Mouse (Mus musculus): ENCODE data around the gene Pitx2. TPM values are rescaled to one million over a fixed set of nuclear protein-coding genes. Genes with fewer than 3 reads are reported as not detected.

The Pitx2 gene
- polyA plus RNA-seq, 1 experiment from 2014 or later, result 37.6 TPM

DNA sequence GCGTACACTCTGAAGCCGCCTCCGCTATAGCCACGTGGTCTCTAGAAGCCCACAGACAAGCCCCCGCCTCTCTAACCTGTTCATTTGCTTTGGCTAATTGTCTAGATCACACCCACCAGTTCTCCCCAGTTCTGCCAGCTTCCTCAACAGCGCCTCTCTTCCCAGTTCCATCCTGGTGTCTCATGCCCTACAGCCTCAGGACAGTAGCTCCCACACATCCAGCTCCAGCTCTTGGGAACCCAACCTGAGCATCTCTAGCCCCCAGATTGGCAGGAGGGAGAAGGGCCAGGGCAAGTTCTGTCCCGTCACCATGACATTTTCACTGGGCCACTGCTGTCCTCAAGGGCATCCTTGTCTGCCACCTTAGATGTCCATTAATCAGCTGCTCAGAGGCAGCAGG is 29.3 kb upstream of the Pitx2 start:
- Histone ChIP-seq H3K4me1 (ENCODE audit: control insufficient read depth, insufficient read depth, low read length) (0 out of 2 replicates have a peak, but pooled peaks cover 2% of the 10 kb centered on the region), H3K9me3 (ENCODE audit: control insufficient read depth, low read length) (no peaks in the 10 kb centered on the region), H3K36me3 (ENCODE audit: control insufficient read depth, insufficient read depth, low read length) (no peaks in the 10 kb centered on the region), H3K9ac (ENCODE audit: low read length) (no peak overlapping the region), H3K27me3 (ENCODE audit: control insufficient read depth, insufficient read depth, low read length) (no peaks in the 10 kb centered on the region), H3K4me2 (ENCODE audit: low read depth, severe bottlenecking) (no peak overlapping the region), H3K27ac (replicated peaks; ENCODE audit: low read depth, low read length) (no peak overlapping the region), H3K4me3 (ENCODE audit: low read depth, low read length) (no peak overlapping the region)
- DNase-seq (ENCODE audit: low spot score) (no peak), ATAC-seq (ENCODE audit: insufficient number of reproducible peaks, low FRiP score, low TSS enrichment, low read depth) (no peak)
- 77% methylated on average over 7 of the region's 7 CpGs for WGBS

DNA sequence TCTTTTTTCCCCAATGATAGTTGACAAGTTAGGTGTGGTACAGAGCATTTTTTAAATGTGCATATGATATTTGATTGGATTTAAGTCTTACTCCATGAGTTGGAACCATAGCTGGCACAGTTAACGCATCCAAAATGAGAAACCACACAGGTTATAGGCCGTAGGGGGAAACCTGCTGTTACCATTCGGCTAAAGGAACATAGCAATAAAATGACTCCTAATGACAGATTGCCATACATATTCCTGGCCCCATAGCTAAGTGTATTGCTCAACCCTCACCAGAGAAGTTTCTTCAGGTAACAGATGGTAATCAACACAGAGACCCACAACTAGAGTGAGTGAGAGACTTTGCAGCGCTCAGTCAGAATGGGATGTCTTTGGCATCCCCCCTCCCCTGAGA is 27.9 kb upstream of the Pitx2 start:
- no peak for ATAC-seq (ENCODE audit: insufficient number of reproducible peaks, low FRiP score, low TSS enrichment, low read depth)
- DNase-seq (ENCODE audit: low spot score), result no peak

DNA sequence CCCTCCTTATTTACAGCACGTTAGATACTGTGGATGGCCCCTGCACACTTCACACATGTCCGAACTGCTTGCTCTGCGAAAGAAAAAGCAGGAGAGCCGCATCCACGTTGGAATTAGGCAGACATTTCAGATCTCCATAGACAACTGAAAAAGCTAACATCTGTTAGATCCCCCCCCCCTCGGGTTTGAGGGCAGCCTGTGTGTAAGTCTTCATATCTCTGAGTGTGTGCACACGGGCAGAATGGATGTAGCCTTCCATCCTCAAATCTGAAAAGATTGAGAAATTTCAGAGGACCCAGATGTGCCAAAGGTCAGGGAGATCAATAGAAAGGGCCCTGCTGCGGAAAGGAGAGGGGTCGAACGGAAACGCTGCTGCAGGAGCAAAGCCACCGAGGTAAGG is 5.2 kb upstream of the Pitx2 start:
- Histone ChIP-seq H3K9me3 (ENCODE audit: control insufficient read depth, low read length) (no peaks in the 10 kb centered on the region), H3K4me2 (ENCODE audit: low read depth, severe bottlenecking) (no peak overlapping the region), H3K4me3 (ENCODE audit: low read depth, low read length) (no peak overlapping the region), H3K4me1 (ENCODE audit: control insufficient read depth, insufficient read depth, low read length) (peaks cover under 1% of the 10 kb centered on the region; the same call in 1 of the 2 replicates), H3K9ac (ENCODE audit: low read length) (no peak overlapping the region), H3K27me3 (ENCODE audit: control insufficient read depth, insufficient read depth, low read length) (peaks cover 51% of the 10 kb centered on the region), H3K36me3 (ENCODE audit: control insufficient read depth, insufficient read depth, low read length) (no peaks in the 10 kb centered on the region), H3K27ac (replicated peaks; ENCODE audit: low read depth, low read length) (no peak overlapping the region)
- DNase-seq (ENCODE audit: low spot score) (no peak), ATAC-seq (ENCODE audit: insufficient number of reproducible peaks, low FRiP score, low TSS enrichment, low read depth) (no peak)
- 4% methylated on average over 12 of the region's 12 CpGs for WGBS

More for the DNA sequence above, 27.9 kb upstream of the Pitx2 start:
- no peaks in the 10 kb centered on the region for H3K4me1 ChIP-seq (ENCODE audit: control insufficient read depth, insufficient read depth, low read length)
- no peak overlapping the region for H3K27ac ChIP-seq (replicated peaks; ENCODE audit: low read depth, low read length)
- H3K9ac ChIP-seq (ENCODE audit: low read length), result no peak overlapping the region
- H3K27me3 ChIP-seq (ENCODE audit: control insufficient read depth, insufficient read depth, low read length), result no peaks in the 10 kb centered on the region
- no peaks in the 10 kb centered on the region for H3K36me3 ChIP-seq (ENCODE audit: control insufficient read depth, insufficient read depth, low read length)
- H3K4me3 ChIP-seq (ENCODE audit: low read depth, low read length), result no peak overlapping the region
- no peak overlapping the region for H3K4me2 ChIP-seq (ENCODE audit: low read depth, severe bottlenecking)
- no peaks in the 10 kb centered on the region for H3K9me3 ChIP-seq (ENCODE audit: control insufficient read depth, low read length)
- WGBS, result 93% methylated on average over 4 of the region's 4 CpGs

DNA sequence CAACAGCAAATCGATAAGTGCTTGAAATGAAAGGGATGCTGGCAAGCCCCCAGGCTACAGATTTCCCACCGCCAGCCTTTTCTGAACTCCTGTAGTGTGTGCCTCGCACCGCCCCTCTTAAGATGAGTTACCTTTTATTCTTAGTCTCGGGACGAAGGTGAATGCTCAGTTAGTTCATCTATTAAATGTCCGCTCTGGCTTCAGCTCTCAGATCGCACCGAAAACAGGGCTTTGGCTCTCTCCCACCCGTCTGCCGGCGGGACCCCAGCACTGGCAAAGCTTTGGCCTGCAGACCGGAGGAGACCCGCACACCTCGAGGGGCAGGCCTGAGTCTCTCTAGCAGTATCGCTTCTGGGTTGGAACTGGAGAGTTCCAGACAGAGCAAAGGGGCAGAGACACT is 4.6 kb upstream of the Pitx2 start:
- Histone ChIP-seq H3K9ac (ENCODE audit: low read length) (no peak overlapping the region), H3K4me2 (ENCODE audit: low read depth, severe bottlenecking) (no peak overlapping the region), H3K27ac (replicated peaks; ENCODE audit: low read depth, low read length) (no peak overlapping the region), H3K36me3 (ENCODE audit: control insufficient read depth, insufficient read depth, low read length) (no peaks in the 10 kb centered on the region), H3K4me1 (ENCODE audit: control insufficient read depth, insufficient read depth, low read length) (peaks cover 7% of the 10 kb centered on the region; the same call in 1 of the 2 replicates), H3K4me3 (ENCODE audit: low read depth, low read length) (no peak overlapping the region), H3K9me3 (ENCODE audit: control insufficient read depth, low read length) (no peaks in the 10 kb centered on the region), H3K27me3 (ENCODE audit: control insufficient read depth, insufficient read depth, low read length) (peaks cover 57% of the 10 kb centered on the region)
- no peak for ATAC-seq (ENCODE audit: insufficient number of reproducible peaks, low FRiP score, low TSS enrichment, low read depth)
- peak; percentile 63 for DNase-seq (ENCODE audit: low spot score)
- 1% methylated on average over 16 of the region's 16 CpGs for WGBS

DNA sequence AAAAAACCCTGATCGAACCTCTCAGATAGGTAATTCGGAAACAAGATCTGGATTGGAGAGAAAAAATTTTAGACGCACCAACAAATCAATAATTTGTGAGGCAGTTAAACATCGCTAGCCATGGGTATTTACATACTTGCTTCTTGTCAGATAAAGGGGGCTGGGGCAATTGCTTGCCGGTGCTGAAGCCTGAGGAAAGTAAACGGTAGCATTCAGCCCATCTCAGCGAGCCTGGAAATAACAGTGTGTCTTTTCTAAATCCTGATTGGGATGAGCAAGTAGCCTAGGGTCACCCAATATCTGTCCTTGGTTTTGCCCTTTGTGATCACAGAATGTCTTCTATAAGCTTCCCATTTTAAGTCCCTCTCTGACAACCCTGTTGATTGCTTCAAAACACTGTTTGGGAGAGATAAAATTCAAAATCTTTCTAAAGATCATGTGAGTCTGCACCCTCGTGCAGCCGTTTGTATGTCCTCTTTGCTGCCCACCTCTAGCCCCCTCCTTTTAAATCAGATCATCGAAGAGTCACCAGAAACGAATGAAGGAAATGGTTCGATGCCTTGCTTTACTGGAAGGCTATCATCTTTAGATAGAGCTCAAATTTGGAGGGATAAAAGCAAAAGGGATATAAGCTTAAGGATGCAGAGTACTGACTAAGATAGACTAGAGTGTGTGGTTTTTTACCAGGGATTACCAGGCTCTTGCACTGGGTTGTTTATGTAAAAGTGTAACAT is 3.7 kb upstream of the Pitx2 start:
- Histone ChIP-seq H3K9me3 (ENCODE audit: control insufficient read depth, low read length) (no peaks in the 10 kb centered on the region), H3K27me3 (ENCODE audit: control insufficient read depth, insufficient read depth, low read length) (peaks cover 62% of the 10 kb centered on the region), H3K9ac (ENCODE audit: low read length) (no peak overlapping the region), H3K4me2 (ENCODE audit: low read depth, severe bottlenecking) (no peak overlapping the region), H3K4me1 (ENCODE audit: control insufficient read depth, insufficient read depth, low read length) (peaks cover 7% of the 10 kb centered on the region; the same call in 1 of the 2 replicates), H3K4me3 (ENCODE audit: low read depth, low read length) (no peak overlapping the region), H3K36me3 (ENCODE audit: control insufficient read depth, insufficient read depth, low read length) (no peaks in the 10 kb centered on the region), H3K27ac (replicated peaks; ENCODE audit: low read depth, low read length) (no peak overlapping the region)
- 4% methylated on average over 12 of the region's 12 CpGs for WGBS
- DNase-seq (ENCODE audit: low spot score) (no peak), ATAC-seq (ENCODE audit: insufficient number of reproducible peaks, low FRiP score, low TSS enrichment, low read depth) (no peak)

DNA sequence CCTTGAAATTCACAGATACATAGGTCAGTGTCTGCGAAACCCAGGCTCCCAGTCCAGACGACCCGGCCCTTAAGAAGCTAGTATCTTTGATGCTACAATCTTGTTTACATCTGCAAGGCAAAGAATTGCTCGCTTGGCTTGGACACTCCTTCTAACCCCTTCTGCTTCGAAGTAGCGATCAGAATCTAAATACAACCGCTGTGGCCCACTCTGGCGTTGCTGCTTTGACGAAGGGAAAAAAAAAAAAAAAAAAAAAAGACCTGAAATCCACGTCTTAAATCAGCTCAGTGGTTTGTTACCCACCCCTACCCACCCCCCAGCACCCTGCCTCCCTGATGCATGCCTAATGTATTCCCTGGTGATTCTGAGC is 3.1 kb upstream of the Pitx2 start:
- Histone ChIP-seq H3K27ac (replicated peaks; ENCODE audit: low read depth, low read length) (no peak overlapping the region), H3K4me2 (ENCODE audit: low read depth, severe bottlenecking) (no peak overlapping the region), H3K9me3 (ENCODE audit: control insufficient read depth, low read length) (no peaks in the 10 kb centered on the region), H3K36me3 (ENCODE audit: control insufficient read depth, insufficient read depth, low read length) (no peaks in the 10 kb centered on the region), H3K4me1 (ENCODE audit: control insufficient read depth, insufficient read depth, low read length) (peaks cover 7% of the 10 kb centered on the region; the same call in 1 of the 2 replicates), H3K9ac (ENCODE audit: low read length) (no peak overlapping the region), H3K27me3 (ENCODE audit: control insufficient read depth, insufficient read depth, low read length) (peaks cover 64% of the 10 kb centered on the region), H3K4me3 (ENCODE audit: low read depth, low read length) (no peak overlapping the region)
- peak; percentile 44 for DNase-seq (ENCODE audit: low spot score)
- 3% methylated on average over 10 of the region's 10 CpGs for WGBS
- ATAC-seq (ENCODE audit: insufficient number of reproducible peaks, low FRiP score, low TSS enrichment, low read depth), result no peak

DNA sequence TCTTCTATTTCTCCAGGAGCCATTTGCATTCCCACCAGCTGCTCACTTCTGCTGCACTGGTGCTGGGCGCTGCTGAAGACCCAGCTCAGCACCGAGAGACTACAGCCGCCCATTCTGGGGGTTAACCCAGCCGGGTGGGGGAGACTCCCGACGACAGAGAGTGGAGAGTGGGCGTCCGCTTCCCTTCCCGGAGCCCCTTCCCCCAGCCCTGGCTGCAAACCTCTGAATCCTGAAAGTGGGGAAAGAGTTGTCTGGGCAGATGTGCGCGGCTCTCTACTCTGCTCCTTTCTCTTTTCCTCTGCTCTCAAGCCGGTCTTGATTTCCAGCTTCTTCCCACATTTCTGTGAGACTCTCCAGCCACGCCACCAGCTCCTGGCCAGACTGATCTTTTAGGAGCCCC is 2.6 kb upstream of the Pitx2 start:
- Histone ChIP-seq H3K27ac (replicated peaks; ENCODE audit: low read depth, low read length) (no peak overlapping the region), H3K9ac (ENCODE audit: low read length) (no peak overlapping the region), H3K9me3 (ENCODE audit: control insufficient read depth, low read length) (no peaks in the 10 kb centered on the region), H3K36me3 (ENCODE audit: control insufficient read depth, insufficient read depth, low read length) (no peaks in the 10 kb centered on the region), H3K27me3 (ENCODE audit: control insufficient read depth, insufficient read depth, low read length) (peaks cover 69% of the 10 kb centered on the region), H3K4me2 (ENCODE audit: low read depth, severe bottlenecking) (no peak overlapping the region; the same call in 1 of the 2 replicates), H3K4me1 (ENCODE audit: control insufficient read depth, insufficient read depth, low read length) (peaks cover 7% of the 10 kb centered on the region; the same call in 1 of the 2 replicates), H3K4me3 (ENCODE audit: low read depth, low read length) (no peak overlapping the region)
- peak; percentile 60 for DNase-seq (ENCODE audit: low spot score)
- WGBS, result 2% methylated on average over 13 of the region's 13 CpGs
- ATAC-seq (ENCODE audit: insufficient number of reproducible peaks, low FRiP score, low TSS enrichment, low read depth), result no peak

DNA sequence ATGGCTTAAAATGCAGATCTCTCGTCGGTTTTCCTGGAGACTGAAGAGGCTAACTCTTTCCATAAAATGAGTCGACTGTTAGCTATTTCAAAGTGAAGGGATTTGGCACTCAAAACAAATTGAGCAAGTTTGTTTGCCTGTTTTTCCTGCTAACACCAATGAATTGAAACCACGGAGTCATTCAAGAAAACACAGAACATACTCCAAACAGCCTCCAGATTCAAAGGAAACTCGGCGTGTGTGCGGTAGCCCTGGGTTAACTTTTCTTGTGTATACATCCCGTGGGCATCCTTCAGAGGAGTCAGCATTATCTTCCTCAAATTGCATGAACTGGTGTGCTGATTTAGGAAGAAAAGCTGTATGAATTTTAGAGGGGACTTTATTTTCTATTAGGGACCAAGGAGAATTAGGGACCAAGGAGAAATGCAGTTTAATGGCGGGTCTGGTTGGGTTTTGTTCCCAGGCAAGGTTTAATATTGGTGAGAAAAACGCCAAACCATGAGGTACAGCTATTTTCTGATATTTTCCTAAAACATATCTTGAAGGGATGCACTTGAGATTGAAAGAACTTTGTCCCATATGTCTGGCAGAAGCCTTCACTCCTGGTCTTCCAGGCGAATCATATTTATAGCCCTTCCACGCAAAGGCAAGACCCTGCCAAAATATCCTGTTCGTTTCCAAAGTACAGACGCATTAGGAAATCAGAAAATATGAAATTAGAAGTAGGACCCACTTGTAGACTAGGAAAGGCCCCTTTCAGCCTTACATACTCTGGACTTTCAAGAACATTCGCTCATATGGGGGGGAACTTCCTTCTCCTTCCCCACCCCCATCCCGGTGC is 1.7 kb upstream of the Pitx2 start:
- Histone ChIP-seq H3K27me3 (ENCODE audit: control insufficient read depth, insufficient read depth, low read length) (peaks cover 72% of the 10 kb centered on the region), H3K9me3 (ENCODE audit: control insufficient read depth, low read length) (no peaks in the 10 kb centered on the region), H3K27ac (replicated peaks; ENCODE audit: low read depth, low read length) (no peak overlapping the region), H3K36me3 (ENCODE audit: control insufficient read depth, insufficient read depth, low read length) (no peaks in the 10 kb centered on the region), H3K9ac (ENCODE audit: low read length) (no peak overlapping the region), H3K4me1 (ENCODE audit: control insufficient read depth, insufficient read depth, low read length) (peaks cover 7% of the 10 kb centered on the region; the same call in 1 of the 2 replicates), H3K4me2 (ENCODE audit: low read depth, severe bottlenecking) (no peak overlapping the region), H3K4me3 (ENCODE audit: low read depth, low read length) (no peak overlapping the region)
- DNase-seq (ENCODE audit: low spot score) (no peak), ATAC-seq (ENCODE audit: insufficient number of reproducible peaks, low FRiP score, low TSS enrichment, low read depth) (no peak)
- 3% methylated on average over 16 of the region's 16 CpGs for WGBS

Measured in limb, embryonic 11.5 days (tissue).